In the genomic region with DNA sequence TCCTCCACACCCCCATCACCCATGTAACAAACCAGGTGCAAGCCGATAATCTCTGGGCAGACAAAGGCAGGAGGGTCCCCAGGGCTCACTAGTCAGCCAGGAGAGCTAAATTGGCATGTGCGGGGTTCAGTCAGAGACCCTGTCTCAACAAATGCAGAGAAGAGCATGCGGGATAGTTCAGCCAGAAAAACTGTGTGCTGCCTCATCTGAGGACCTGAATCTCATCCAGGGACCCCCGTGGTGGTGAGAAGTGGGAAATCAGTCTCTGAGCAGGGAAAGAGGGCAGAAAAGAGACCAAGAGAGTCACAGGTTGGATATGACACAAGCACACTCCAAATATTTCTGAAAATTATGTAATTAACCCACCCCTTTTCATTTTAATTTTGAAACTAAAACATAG, we compare ENCODE assay signal across 30 mouse cellular contexts. TPM values are rescaled to one million over a fixed set of nuclear protein-coding genes. Genes with fewer than 3 reads are reported as not detected.
DNase-seq lines count a peak whose midpoint lies in the region; ATAC-seq and TF ChIP-seq lines count a peak whose summit lies in the region.
"Had no signal": no experiment of that assay in that cellular context is flagged by ENCODE, and none has a peak within 500 bp of the region (broad histone marks: within the 10 kb centered on the region; RNA-seq: fewer than 3 reads in every experiment).

No protein-coding gene starts in this region.

- no peak overlapping the region for H3K4me2 ChIP-seq in heart, postnatal 0 days (ENCODE audit: low read depth, low read length)
- H3K4me2 ChIP-seq: heart, embryonic 13.5 days; hindbrain, embryonic 14.5 days; lung, embryonic 14.5 days; midbrain, embryonic 15.5 days; neural tube, embryonic 12.5 days had no signal

- ATAC-seq in heart, postnatal 0 days (ENCODE audit: insufficient read depth, low read depth) = no peak
- ATAC-seq: midbrain, embryonic 15.5 days had no signal

- intact Hi-C loops in heart, postnatal 25 days (cut with DNase I) = no loop called here

- TF ChIP-seq EP300 in heart, postnatal 0 days (IDR thresholded peaks at IDR 0.05; ENCODE audit: low read depth) = no peak

- H3K4me1 ChIP-seq in heart, postnatal 0 days (ENCODE audit: control insufficient read depth, insufficient read depth) = 0 out of 2 replicates have a peak, but pooled peaks cover 4% of the 10 kb centered on the region

- 51% methylated on average over 4 of the region's 4 CpGs for WGBS in heart, postnatal 0 days

- no peaks in the 10 kb centered on the region for H3K9me3 ChIP-seq in heart, postnatal 0 days (replicated peaks; ENCODE audit: control insufficient read depth, low read length)
- H3K9me3 ChIP-seq: heart, embryonic 13.5 days; midbrain, embryonic 15.5 days had no signal

- 0 out of 2 replicates have a peak, but pooled peaks cover 2% of the 10 kb centered on the region for H3K27me3 ChIP-seq in heart, postnatal 0 days (ENCODE audit: control insufficient read depth, insufficient read depth, low read length)

- H3K36me3 ChIP-seq in heart, postnatal 0 days (replicated peaks; ENCODE audit: control insufficient read depth, insufficient read depth, low read length) = no peaks in the 10 kb centered on the region
- H3K36me3 ChIP-seq: heart, embryonic 13.5 days; midbrain, embryonic 15.5 days; neural tube, embryonic 12.5 days had no signal

- TF ChIP-seq CTCF in heart, postnatal 0 days (IDR thresholded peaks at IDR 0.05; ENCODE audit: low read depth) = no peak

- no peak overlapping the region for H3K9ac ChIP-seq in heart, postnatal 0 days (replicated peaks; ENCODE audit: low read depth, low read length)
- H3K9ac ChIP-seq: heart, embryonic 13.5 days; hindbrain, embryonic 14.5 days; liver, embryonic 14.5 days; lung, embryonic 14.5 days; midbrain, embryonic 15.5 days; neural tube, embryonic 12.5 days had no signal

- peak; percentile 61 for DNase-seq in cerebellum, adult 11-12 months
- no peak for DNase-seq in cerebellum, postnatal 4 days (ENCODE audit: low spot score in 2 of 2)
- no peak for DNase-seq in heart, postnatal 0 days (ENCODE audit: low spot score)
- no peak for DNase-seq in heart, postnatal 25 days (ENCODE audit: low spot score)
- DNase-seq in A20 (ENCODE audit: low read depth, low spot score) (peak; percentile 54), liver (no peak)
- DNase-seq in cerebellum, postnatal 14 days = peak; percentile 56 to 62
- DNase-seq in gastrocnemius, postnatal 4 days (ENCODE audit: low spot score in 2 of 2) = no peak
- DNase-seq: adrenal gland, postnatal 36 days; lung, embryonic 14.5 days; retina, postnatal 1 day; spleen, adult 18-20 months had no signal

- H3K27ac ChIP-seq in heart, postnatal 0 days (ENCODE audit: low read depth) = 0 out of 2 replicates have a peak overlapping the region, but pooled peaks have one; percentile 20
- H3K27ac ChIP-seq: heart, embryonic 13.5 days; hindbrain, embryonic 14.5 days; kidney, postnatal 0 days; liver, embryonic 14.5 days; midbrain, embryonic 15.5 days; neural tube, embryonic 12.5 days had no signal

- H3K4me3 ChIP-seq in heart, postnatal 0 days (ENCODE audit: low read depth, low read length) = no peak overlapping the region
- H3K4me3 ChIP-seq: heart, embryonic 13.5 days; midbrain, embryonic 15.5 days; neural tube, embryonic 12.5 days had no signal

RNA-seq across cellular contexts. Expression of a gene that starts 5.5 kb away (rescaled TPM):
- 2.9 TPM in 2 replicates for total RNA-seq in heart, postnatal 0 days (2014; rRNA removed; ENCODE audit: low replicate concordance)
- 0.89 and 1.4 TPM in 2 replicates for polyA plus RNA-seq in heart, postnatal 0 days (2015; fragmentation: Nextera tagmentation; extraction: Ambion mirVana)
- 10 to 100 TPM; 72.2 to 80.8 TPM for total RNA-seq in heart, postnatal 25 days (2021)
- 10 to 100 TPM; 25.7 to 26.6 TPM for total RNA-seq in gastrocnemius, postnatal 4 days (2021)

RNA-seq across cellular contexts. Expression of a gene that starts 32.4 kb away (rescaled TPM):
- total RNA-seq in heart, postnatal 0 days (2014; rRNA removed; ENCODE audit: low replicate concordance) = not detected in 2 replicates
- polyA plus RNA-seq in heart, postnatal 0 days (2015; fragmentation: Nextera tagmentation; extraction: Ambion mirVana) = not detected in 2 replicates
- not detected for total RNA-seq in heart, postnatal 25 days (2021)
- not detected for total RNA-seq in gastrocnemius, postnatal 4 days (2021)
- total RNA-seq: adrenal gland, postnatal 36 days; gastrocnemius, adult 18-20 months; heart, adult 18-20 months; heart, postnatal 36 days; layer of hippocampus, postnatal 14 days; left cerebral cortex, postnatal 25 days had no signal
- polyA plus RNA-seq: embryonic facial prominence, embryonic 11.5 days; forebrain, embryonic 11.5 days; heart, embryonic 13.5 days; hindbrain, embryonic 14.5 days; intestine, embryonic 14.5 days; kidney, adult 2 months; kidney, postnatal 0 days; large intestine, adult 2 months; limb, embryonic 14.5 days; liver, embryonic 14.5 days; lung, embryonic 14.5 days; midbrain, embryonic 15.5 days; neural tube, embryonic 12.5 days; urinary bladder, adult 2 months had no signal

Comparison
In these comparisons a context has a peak if more than half of its experiments do, and no peak if none do; other contexts are left out.
1. DNase-seq: peak in cerebellum, adult 11-12 months (single experiment), A20 (single experiment) and cerebellum, postnatal 14 days (2 of 2); none in cerebellum, postnatal 4 days (0 of 2), heart, postnatal 0 days (single experiment), heart, postnatal 25 days (single experiment), liver (single experiment) and gastrocnemius, postnatal 4 days (0 of 2).